Mouse (Mus musculus): ENCODE results near the gene Hoxb4. TPM values are rescaled to one million over a fixed set of nuclear protein-coding genes. Genes with fewer than 3 reads are reported as not detected.
A peak's percentile ranks its signal among the peaks of the same experiment; 100 is the strongest.

Hoxb4 gene
- under 1 TPM; 0.57 to 0.59 TPM for total RNA-seq (2021)

- intact Hi-C loops (cut with DNase I) = loop anchor here (5.0 kb wide), 1 partner anchor 35 kb away; the partner anchor contains the start of gene Hoxb2
- no peak for DNase-seq (ENCODE audit: low spot score)
Measured at GRCm38 (mm10) chr11:96317608-96318367, at the start of gene Hoxb4. TSS of gene Hoxb4 (plus strand) at chr11:96318267.

GRCm38 (mm10) chr11:96269869-96270268 is 48.2 kb upstream of the Hoxb4 start:
- intact Hi-C loops (cut with DNase I) = loop anchor here (10.0 kb wide), 2 partner anchors 265 to 465 kb away; partner anchors contain the start of gene Igf2bp1
- no peak for DNase-seq (ENCODE audit: low spot score)

DNA sequence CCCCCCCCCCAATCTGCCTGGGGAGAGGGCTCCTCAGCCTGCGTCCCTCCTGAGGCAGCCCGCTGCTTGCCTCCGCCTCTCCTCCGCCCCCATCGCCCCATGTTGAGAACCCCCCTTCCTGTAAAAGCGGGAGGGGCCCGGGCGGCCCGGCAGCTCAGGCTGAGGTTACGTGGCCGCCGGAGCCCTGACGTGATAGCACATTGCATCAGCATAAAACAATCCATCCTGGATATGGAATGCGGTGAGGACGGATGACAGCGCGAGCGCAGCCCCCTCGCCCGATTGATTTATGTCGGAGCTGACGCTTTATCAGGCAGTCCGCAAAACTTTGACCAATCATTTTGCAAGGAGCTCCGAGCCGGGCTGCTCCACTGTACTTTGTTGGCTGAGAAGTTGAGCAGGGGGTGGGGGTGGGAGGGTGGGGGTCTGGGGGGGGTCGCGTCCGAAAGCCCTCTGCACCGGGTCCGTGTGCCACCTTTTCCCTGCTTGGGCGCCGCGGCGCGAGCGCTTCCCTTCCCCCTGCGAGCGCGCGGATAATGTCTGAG is 47.0 kb upstream of the Hoxb4 start, which contains the start of gene Hoxb9:
TSS of gene Hoxb9 (plus strand) at position 462 of the 545 bp plus-strand sequence.
- intact Hi-C loops (cut with DNase I) = loop anchor here (10.0 kb wide), 2 partner anchors 266 to 464 kb away; partner anchors contain the start of gene Igf2bp1
- no peak for DNase-seq (ENCODE audit: low spot score)

DNA sequence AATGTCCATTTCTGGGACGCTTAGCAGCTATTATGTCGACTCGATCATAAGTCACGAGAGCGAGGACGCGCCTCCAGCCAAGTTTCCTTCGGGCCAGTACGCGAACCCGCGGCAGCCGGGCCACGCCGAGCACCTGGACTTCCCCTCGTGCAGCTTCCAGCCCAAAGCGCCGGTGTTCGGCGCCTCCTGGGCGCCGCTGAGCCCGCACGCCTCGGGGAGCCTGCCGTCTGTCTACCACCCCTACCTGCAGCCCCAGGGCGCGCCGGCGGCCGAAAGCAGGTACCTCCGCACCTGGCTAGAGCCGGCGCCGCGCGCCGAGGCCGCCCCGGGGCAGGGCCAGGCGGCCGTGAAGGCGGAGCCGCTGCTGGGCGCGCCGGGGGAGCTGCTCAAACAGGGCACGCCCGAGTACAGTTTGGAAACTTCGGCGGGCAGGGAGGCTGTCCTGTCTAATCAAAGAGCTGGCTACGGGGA is 46.5 kb upstream of the Hoxb4 start:
- intact Hi-C loops (cut with DNase I) = loop anchor here (10.0 kb wide), 2 partner anchors 267 to 463 kb away; partner anchors contain the start of gene Igf2bp1
- DNase-seq (ENCODE audit: low spot score) = no peak

GRCm38 (mm10) chr11:96272024-96272921 is 45.8 kb upstream of the Hoxb4 start:
- intact Hi-C loops (cut with DNase I) = loop anchor here (10.0 kb wide), 2 partner anchors 267 to 463 kb away; partner anchors contain the start of gene Igf2bp1
- DNase-seq (ENCODE audit: low spot score) = no peak

- intact Hi-C loops (cut with DNase I) = loop anchor here (10.0 kb wide), 2 partner anchors 270 to 460 kb away; partner anchors contain the start of gene Igf2bp1
- DNase-seq (ENCODE audit: low spot score) = no peak
Measured at GRCm38 (mm10) chr11:96274428-96274827, 43.6 kb upstream of the Hoxb4 start.

- no peak for DNase-seq (ENCODE audit: low spot score)
- intact Hi-C loops (cut with DNase I) = loop anchor here (5.0 to 10.0 kb wide), 4 partner anchors 271 to 459 kb away; partner anchors contain the start of gene Igf2bp1
Measured at GRCm38 (mm10) chr11:96275896-96276295, 42.2 kb upstream of the Hoxb4 start.

- intact Hi-C loops (cut with DNase I) = loop anchor here (2.0 to 10.0 kb wide), 8 partner anchors 17 to 585 kb away; partner anchors contain the start of gene Igf2bp1
- no peak for DNase-seq (ENCODE audit: low spot score)
Measured at GRCm38 (mm10) chr11:96277151-96278044, 40.7 kb upstream of the Hoxb4 start.

DNA sequence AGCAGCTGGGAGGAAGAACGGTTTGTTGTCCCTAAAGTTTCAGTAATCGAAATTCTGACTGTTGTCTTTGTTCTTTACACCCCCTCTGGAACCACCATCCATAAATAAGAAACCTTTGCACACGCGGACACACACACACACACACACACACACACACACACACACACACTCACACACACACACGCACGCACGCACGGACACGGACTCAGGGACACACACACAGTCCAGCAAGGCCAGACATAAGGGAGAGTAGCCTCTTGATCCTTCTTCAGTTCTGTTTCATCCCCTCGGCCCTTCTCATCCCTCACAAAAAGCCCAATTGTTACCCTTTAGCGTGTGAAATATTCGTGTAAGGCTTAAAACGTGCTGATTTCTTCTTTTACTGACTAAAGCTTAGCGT is 39.7 kb upstream of the Hoxb4 start:
- intact Hi-C loops (cut with DNase I) = loop anchor here (2.0 to 10.0 kb wide), 8 partner anchors 16 to 584 kb away; partner anchors contain the start of gene Igf2bp1
- no peak for DNase-seq (ENCODE audit: low spot score)

DNA sequence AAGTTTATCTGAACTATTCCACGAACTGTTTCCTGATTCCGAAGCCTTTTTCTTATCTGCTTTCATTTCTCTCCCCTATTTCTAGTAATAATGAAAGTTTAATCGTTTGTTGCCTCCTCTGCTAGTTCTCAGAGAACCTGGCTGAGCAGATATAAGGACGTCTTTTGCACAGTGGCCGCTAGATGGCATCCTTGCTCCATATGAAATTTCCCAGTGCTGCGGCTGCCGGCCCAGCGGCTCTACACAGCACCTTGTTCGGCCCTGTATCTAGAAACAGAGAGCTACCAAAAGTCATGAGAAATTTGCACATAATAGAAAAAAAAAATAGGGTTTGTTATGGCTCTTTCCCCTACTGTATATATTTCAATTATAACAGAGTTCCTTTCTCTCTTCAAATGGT is 39.3 kb upstream of the Hoxb4 start:
- intact Hi-C loops (cut with DNase I) = loop anchor here (2.0 to 10.0 kb wide), 8 partner anchors 16 to 584 kb away; partner anchors contain the start of gene Igf2bp1
- peak; percentile 39 for DNase-seq (ENCODE audit: low spot score)

DNA sequence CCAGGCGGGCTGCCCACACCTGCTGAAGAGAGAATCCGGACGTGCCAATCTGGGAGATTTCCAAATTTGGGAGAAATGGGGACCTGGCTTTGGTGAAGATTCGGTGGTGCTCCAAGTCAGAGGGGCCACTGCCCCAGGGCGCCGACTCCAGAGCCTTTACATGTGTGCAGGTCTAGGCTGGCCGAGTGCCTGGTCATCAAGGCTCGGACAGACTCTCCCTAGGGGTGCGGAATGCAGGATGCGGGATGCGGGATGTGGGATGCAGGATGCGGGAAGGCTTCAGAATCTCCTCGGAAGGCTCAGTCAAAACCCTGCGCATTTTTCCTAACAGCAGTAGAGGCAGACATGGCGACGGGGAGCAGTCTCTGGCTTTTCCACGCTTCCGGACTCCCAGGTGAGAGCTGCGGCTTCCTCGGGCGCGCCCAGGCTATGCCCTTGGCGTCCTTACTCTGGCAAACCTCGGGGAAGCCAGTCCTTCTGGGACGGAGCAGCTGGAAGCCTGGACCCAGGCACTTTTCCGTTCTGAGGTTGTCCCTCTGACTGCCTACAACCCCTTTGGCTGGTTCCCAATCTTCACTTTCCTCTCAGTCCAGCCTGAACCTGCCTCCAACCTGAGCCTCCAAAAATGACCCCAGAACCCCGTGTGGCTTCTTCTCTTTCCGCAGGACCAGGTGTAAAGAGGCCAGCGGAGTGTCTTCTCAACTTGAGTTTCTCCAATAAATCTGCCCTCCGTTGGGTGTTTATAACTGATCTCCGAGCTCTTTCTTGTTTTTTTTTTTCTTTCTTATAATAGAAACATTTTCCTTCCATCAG is 38.4 kb upstream of the Hoxb4 start:
- intact Hi-C loops (cut with DNase I) = loop anchor here (2.0 to 10.0 kb wide), 8 partner anchors 15 to 583 kb away; partner anchors contain the start of gene Igf2bp1
- DNase-seq (ENCODE audit: low spot score) = no peak

DNA sequence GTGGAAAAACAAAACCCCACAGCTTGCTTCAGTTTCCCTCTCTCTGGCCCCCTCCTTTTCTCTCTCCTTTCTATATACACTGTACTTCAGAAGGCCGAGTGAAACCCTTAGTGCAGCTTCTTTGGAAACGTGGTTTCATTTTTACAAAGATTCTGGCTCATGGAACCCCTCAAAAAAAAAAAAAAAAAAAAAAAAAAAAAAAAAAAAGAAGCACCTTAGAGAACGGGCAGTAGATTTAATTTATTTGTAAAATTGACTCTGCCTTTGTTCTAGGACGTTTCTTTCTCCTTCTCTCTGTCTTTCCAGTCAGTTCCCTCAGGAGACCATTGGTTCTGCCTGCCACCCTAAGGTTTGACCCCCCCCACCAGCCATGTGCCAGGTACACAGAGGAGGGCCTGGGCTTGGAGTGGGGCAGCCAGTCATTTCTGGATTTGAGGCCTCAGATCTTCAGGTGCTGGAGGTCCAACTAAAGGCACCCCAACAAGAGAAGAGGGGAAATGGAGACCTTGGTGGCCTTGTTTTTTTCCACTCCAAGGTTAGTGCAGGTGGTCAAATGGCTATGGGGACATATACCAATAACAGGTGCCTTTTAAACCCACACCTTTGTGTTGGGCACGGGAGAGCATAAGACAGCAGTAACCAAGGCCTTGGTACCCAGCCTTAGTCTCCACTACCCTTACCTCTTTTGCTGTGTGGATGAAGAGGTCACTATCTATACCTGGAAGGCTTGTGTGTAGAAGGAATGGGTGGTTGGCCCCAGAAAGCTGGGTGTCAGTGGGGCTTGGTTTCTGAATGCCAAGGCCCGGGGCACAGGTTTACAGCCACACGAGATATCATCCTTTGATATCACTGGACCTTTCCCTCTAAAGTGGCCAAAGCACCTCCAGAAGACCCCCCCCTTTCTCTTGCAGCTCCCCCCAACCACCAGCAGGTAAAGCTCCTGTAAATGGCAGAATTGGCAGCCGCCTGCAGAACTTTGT is 37.4 kb upstream of the Hoxb4 start:
- no peak for DNase-seq (ENCODE audit: low spot score)

GRCm38 (mm10) chr11:96281396-96281795 is 36.7 kb upstream of the Hoxb4 start:
- no peak for DNase-seq (ENCODE audit: low spot score)
- intact Hi-C loops (cut with DNase I) = no loop called here

More for the DNA sequence above, 37.4 kb upstream of the Hoxb4 start:
- intact Hi-C loops (cut with DNase I) = no loop called here

- intact Hi-C loops (cut with DNase I) = no loop called here
- DNase-seq (ENCODE audit: low spot score) = no peak
Measured at GRCm38 (mm10) chr11:96281855-96282570, 36.1 kb upstream of the Hoxb4 start, which contains the start of gene Hoxb8. TSS of gene Hoxb8 (plus strand) at chr11:96281905.

GRCm38 (mm10) chr11:96282795-96283430 is 35.2 kb upstream of the Hoxb4 start:
- DNase-seq (ENCODE audit: low spot score) = no peak
- intact Hi-C loops (cut with DNase I) = no loop called here

Measured in heart, postnatal 25 days (tissue).